Mouse (Mus musculus) midbrain, embryonic 16.5 days (tissue): Measurements from ENCODE around the gene Fam126a. TPM values are rescaled to one million over a fixed set of nuclear protein-coding genes. Genes with fewer than 3 reads are reported as not detected.
A peak's percentile ranks its signal among the peaks of the same experiment; 100 is the strongest.

ENCODE experiments used
- ATAC-seq: fragments of 200-750 bp; cut with Nextera tagmentation; 2 replicates; pipeline ENCODE4 v1.8.0; 2017; ENCODE audit warnings: moderate TSS enrichment
- H3K27ac ChIP-seq: fragments of 300-500 bp; sonication (generic); 2 replicates; pipeline ENCODE4 v1.5.1; 2014; ENCODE audit warnings: mild to moderate bottlenecking, low read length, mixed read lengths
- H3K27me3 ChIP-seq: fragments of 300-500 bp; sonication (generic); 2 replicates; pipeline ENCODE4 v1.6.1; 2014; ENCODE audit warnings: low read depth, low read length, mixed read lengths; ENCODE audit not compliant: control insufficient read depth, insufficient read depth
- H3K36me3 ChIP-seq: fragments of 300-500 bp; sonication (generic); 2 replicates; pipeline ENCODE4 v1.6.1; 2014; ENCODE audit warnings: mild to moderate bottlenecking, low read length, moderate library complexity, mixed read lengths; ENCODE audit not compliant: control insufficient read depth, insufficient read depth
- H3K4me1 ChIP-seq: fragments of 300-500 bp; sonication (generic); 2 replicates; pipeline ENCODE4 v1.6.1; 2014; ENCODE audit warnings: mild to moderate bottlenecking, low read length, mixed read lengths; ENCODE audit not compliant: control insufficient read depth, insufficient read depth
- H3K4me2 ChIP-seq: fragments of 300-500 bp; sonication (generic); 2 replicates; pipeline ENCODE4 v1.6.1; 2014; ENCODE audit warnings: mild to moderate bottlenecking, low read length, mixed read lengths
- H3K4me3 ChIP-seq: fragments of 300-500 bp; sonication (generic); 2 replicates; pipeline ENCODE4 v1.5.1; 2014; ENCODE audit warnings: low read depth, mild to moderate bottlenecking, low read length, moderate library complexity, mixed read lengths
- H3K9ac ChIP-seq: fragments of 300-500 bp; sonication (generic); 2 replicates; pipeline ENCODE4 v1.6.1; 2014; ENCODE audit warnings: low read depth, low read length, mixed read lengths
- H3K9me3 ChIP-seq: fragments of 300-500 bp; sonication (generic); replicated peaks from 2 replicates; pipeline ENCODE4 v1.6.1; 2014; ENCODE audit warnings: mild to moderate bottlenecking, low read length, mixed read lengths; ENCODE audit not compliant: control insufficient read depth, poor library complexity, severe bottlenecking
- WGBS: fragments of 180-500 bp; shearing (Covaris S2); extraction: QIAGEN DNeasy Blood & Tissue Kit; methylation state at CpG from one replicate; pipeline ENCODE4 v1.1.7; 2014; 5-methylcytosine and 5-hydroxymethylcytosine counted together
- polyA plus RNA-seq: library from polyadenylated mRNA; unstranded; fragments of >200 nt; fragmentation: Nextera tagmentation; extraction: Ambion mirVana; gene quantifications from 2 replicates; pipeline ENCODE4 v1.2.1, GENCODE M21; 2015

Fam126a gene
- polyA plus RNA-seq, 1 experiment from 2014 or later, result 29.8 TPM

- Histone ChIP-seq H3K4me3 (no peak overlapping the region), H3K9ac (no peak overlapping the region), H3K36me3 (no peaks in the 10 kb centered on the region), H3K4me2 (no peak overlapping the region), H3K4me1 (no peaks in the 10 kb centered on the region), H3K27ac (0 out of 2 replicates have a peak overlapping the region, but pooled peaks have one; percentile 31), H3K9me3 (no peaks in the 10 kb centered on the region), H3K27me3 (no peaks in the 10 kb centered on the region)
- WGBS, result 44% methylated on average over 4 of the region's 4 CpGs
- no peak for ATAC-seq
Measured at GRCm38 (mm10) chr5:24045998-24046631, 15.6 kb upstream of the Fam126a start.

GRCm38 (mm10) chr5:24044387-24044786 is 13.9 kb upstream of the Fam126a start:
- Histone ChIP-seq H3K27ac (no peak overlapping the region), H3K4me2 (no peak overlapping the region), H3K9ac (no peak overlapping the region), H3K36me3 (no peaks in the 10 kb centered on the region), H3K4me3 (no peak overlapping the region), H3K9me3 (no peaks in the 10 kb centered on the region), H3K27me3 (no peaks in the 10 kb centered on the region), H3K4me1 (no peaks in the 10 kb centered on the region)
- WGBS, result 53% methylated on average over 1 of the region's 1 CpGs
- ATAC-seq, result no peak

- H3K9ac ChIP-seq, result no peak overlapping the region
- no peaks in the 10 kb centered on the region for H3K9me3 ChIP-seq
- no peaks in the 10 kb centered on the region for H3K4me1 ChIP-seq
- no peaks in the 10 kb centered on the region for H3K27me3 ChIP-seq
- no peak overlapping the region for H3K4me2 ChIP-seq
- H3K27ac ChIP-seq, result no peak overlapping the region
- H3K4me3 ChIP-seq, result no peak overlapping the region
- ATAC-seq, result no peak
- no peaks in the 10 kb centered on the region for H3K36me3 ChIP-seq
- 93% methylated on average over 2 of the region's 2 CpGs for whole genome bisulfite sequencing
Measured at GRCm38 (mm10) chr5:24043367-24043766, 12.9 kb upstream of the Fam126a start.

GRCm38 (mm10) chr5:24041341-24041852 is 10.9 kb upstream of the Fam126a start:
- H3K36me3 ChIP-seq, result no peaks in the 10 kb centered on the region
- no peaks in the 10 kb centered on the region for H3K4me1 ChIP-seq
- H3K4me2 ChIP-seq, result no peak overlapping the region
- no peak for ATAC-seq
- no peaks in the 10 kb centered on the region for H3K9me3 ChIP-seq
- no peaks in the 10 kb centered on the region for H3K27me3 ChIP-seq
- no peak overlapping the region for H3K27ac ChIP-seq
- H3K9ac ChIP-seq, result no peak overlapping the region
- WGBS, result 88% methylated on average over 4 of the region's 4 CpGs
- H3K4me3 ChIP-seq, result no peak overlapping the region

GRCm38 (mm10) chr5:24040601-24041000 is 10.1 kb upstream of the Fam126a start:
- no peaks in the 10 kb centered on the region for H3K36me3 ChIP-seq
- no peak for ATAC-seq
- no peak overlapping the region for H3K27ac ChIP-seq
- H3K4me3 ChIP-seq, result no peak overlapping the region
- H3K4me2 ChIP-seq, result no peak overlapping the region
- no peak overlapping the region for H3K9ac ChIP-seq
- H3K27me3 ChIP-seq, result no peaks in the 10 kb centered on the region
- H3K9me3 ChIP-seq, result no peaks in the 10 kb centered on the region
- no peaks in the 10 kb centered on the region for H3K4me1 ChIP-seq

GRCm38 (mm10) chr5:24039423-24039822 is 8.9 kb upstream of the Fam126a start:
- Histone ChIP-seq H3K36me3 (no peaks in the 10 kb centered on the region), H3K4me2 (no peak overlapping the region), H3K27me3 (no peaks in the 10 kb centered on the region), H3K4me1 (no peaks in the 10 kb centered on the region), H3K9me3 (no peaks in the 10 kb centered on the region), H3K9ac (no peak overlapping the region), H3K27ac (no peak overlapping the region), H3K4me3 (no peak overlapping the region)
- 88% methylated on average over 5 of the region's 5 CpGs for WGBS
- ATAC-seq, result no peak

- Histone ChIP-seq H3K4me1 (no peaks in the 10 kb centered on the region), H3K4me2 (no peak overlapping the region), H3K9ac (no peak overlapping the region), H3K4me3 (no peak overlapping the region), H3K27me3 (no peaks in the 10 kb centered on the region), H3K36me3 (no peaks in the 10 kb centered on the region), H3K9me3 (no peaks in the 10 kb centered on the region), H3K27ac (no peak overlapping the region)
- 73% methylated on average over 5 of the region's 5 CpGs for WGBS
- ATAC-seq, result no peak
Measured at GRCm38 (mm10) chr5:24038819-24039218, 8.3 kb upstream of the Fam126a start.

- Histone ChIP-seq H3K4me2 (no peak overlapping the region), H3K4me1 (no peaks in the 10 kb centered on the region), H3K27me3 (no peaks in the 10 kb centered on the region), H3K27ac (no peak overlapping the region), H3K36me3 (no peaks in the 10 kb centered on the region), H3K9me3 (no peaks in the 10 kb centered on the region), H3K4me3 (no peak overlapping the region), H3K9ac (no peak overlapping the region)
- no peak for ATAC-seq
- WGBS, result 88% methylated on average over 2 of the region's 2 CpGs
Measured at GRCm38 (mm10) chr5:24038190-24038589, 7.7 kb upstream of the Fam126a start.

GRCm38 (mm10) chr5:24036731-24037130 is 6.2 kb upstream of the Fam126a start:
- ATAC-seq, result no peak
- H3K27ac ChIP-seq, result no peak overlapping the region
- WGBS, result 86% methylated on average over 6 of the region's 6 CpGs

More at GRCm38 (mm10) chr5:24036731-24037130, 6.2 kb upstream of the Fam126a start:
- no peak overlapping the region for H3K9ac ChIP-seq
- no peaks in the 10 kb centered on the region for H3K36me3 ChIP-seq
- H3K4me1 ChIP-seq, result no peaks in the 10 kb centered on the region
- H3K27me3 ChIP-seq, result no peaks in the 10 kb centered on the region
- H3K4me2 ChIP-seq, result no peak overlapping the region
- no peaks in the 10 kb centered on the region for H3K9me3 ChIP-seq
- H3K4me3 ChIP-seq, result no peak overlapping the region
